ENCODE assay signal across 8 mouse cellular contexts in genomic region chr10:29361464-29362196, GRCm38 (mm10). TPM values are rescaled to one million over a fixed set of nuclear protein-coding genes. Genes with fewer than 3 reads are reported as not detected.
DNase-seq lines count a peak whose midpoint lies in the region; ATAC-seq and TF ChIP-seq lines count a peak whose summit lies in the region.

No protein-coding gene starts in this region.

- no peaks in the 10 kb centered on the region for H3K27me3 ChIP-seq in hindbrain, embryonic 11.5 days (ENCODE audit: control insufficient read depth, insufficient read depth, low read length)
- no peaks in the 10 kb centered on the region for H3K27me3 ChIP-seq in lung, postnatal 0 days (replicated peaks; ENCODE audit: insufficient read depth, low read length)

- peak; percentile 97 for ATAC-seq in hindbrain, embryonic 11.5 days (ENCODE audit: low FRiP score)
- ATAC-seq in lung, postnatal 0 days = peak; percentile 98

- 1% methylated on average over 48 of the region's 100 CpGs for WGBS in hindbrain, embryonic 11.5 days
- under 1% methylated on average over 27 of the region's 100 CpGs for WGBS in lung, postnatal 0 days

- peak overlapping the region; percentile 52 for H3K4me2 ChIP-seq in hindbrain, embryonic 11.5 days (replicated peaks; ENCODE audit: low read depth, low read length)
- peak overlapping the region; percentile 75 for H3K4me2 ChIP-seq in lung, postnatal 0 days (replicated peaks; ENCODE audit: low read depth, low read length)

- TF ChIP-seq EP300 in lung, postnatal 0 days (IDR thresholded peaks at IDR 0.05) = no peak

- peak overlapping the region; percentile 98 for H3K27ac ChIP-seq in hindbrain, embryonic 11.5 days (ENCODE audit: low read depth, low read length)
- peak overlapping the region; percentile 99 for H3K27ac ChIP-seq in lung, postnatal 0 days (ENCODE audit: low read length)

- DNase-seq in NIH3T3 (ENCODE audit: low read depth) = peak; percentile 93
- peak; percentile 92 for DNase-seq in cerebellum, adult 9-11 months
- peak; percentile 48 to 87 for DNase-seq in frontal cortex, adult 2 months (ENCODE audit: extremely low spot score in 1 of 2, low spot score in 1 of 2)
- DNase-seq in hindbrain, embryonic 11.5 days (ENCODE audit: low spot score) = peak; percentile 95
- peak; percentile 85 to 93 for DNase-seq in layer of hippocampus, postnatal 10 days (ENCODE audit: low spot score in 2 of 2)
- peak; percentile 91 for DNase-seq in lung, postnatal 0 days (ENCODE audit: low spot score)
- DNase-seq in ovary, postnatal 10 days (ENCODE audit: low spot score) = peak; percentile 87
- DNase-seq in thymus, postnatal 0 days (ENCODE audit: low spot score) = peak; percentile 88

- no peak for TF ChIP-seq CTCF in lung, postnatal 0 days (IDR thresholded peaks at IDR 0.05)

- peak overlapping the region; percentile 92 for H3K4me3 ChIP-seq in hindbrain, embryonic 11.5 days (ENCODE audit: low read depth, low read length)
- peak overlapping the region; percentile 96 for H3K4me3 ChIP-seq in lung, postnatal 0 days (ENCODE audit: low read depth, low read length)

- no peaks in the 10 kb centered on the region for H3K9me3 ChIP-seq in hindbrain, embryonic 11.5 days (ENCODE audit: control insufficient read depth, low read length)
- H3K9me3 ChIP-seq in lung, postnatal 0 days (ENCODE audit: low read length) = no peaks in the 10 kb centered on the region

- no peaks in the 10 kb centered on the region for H3K36me3 ChIP-seq in hindbrain, embryonic 11.5 days (ENCODE audit: control insufficient read depth, insufficient read depth, low read length)
- no peaks in the 10 kb centered on the region for H3K36me3 ChIP-seq in lung, postnatal 0 days (ENCODE audit: insufficient read depth, low read length)

- no peaks in the 10 kb centered on the region; the same call in 1 of the 2 replicates for H3K4me1 ChIP-seq in hindbrain, embryonic 11.5 days (replicated peaks; ENCODE audit: control insufficient read depth, insufficient read depth, low read length)
- H3K4me1 ChIP-seq in lung, postnatal 0 days (ENCODE audit: insufficient read depth, low read depth, low read length) = peaks cover 14% of the 10 kb centered on the region; the same call in 1 of the 2 replicates

- peak overlapping the region; percentile 98 for H3K9ac ChIP-seq in hindbrain, embryonic 11.5 days (ENCODE audit: low read depth, low read length)
- H3K9ac ChIP-seq in lung, postnatal 0 days (replicated peaks; ENCODE audit: low read depth) = peak overlapping the region; percentile 96

RNA-seq across cellular contexts. Expression of gene Rnf146, which starts 0.6 kb away (rescaled TPM):
- 85.7 and 89.7 TPM in 2 replicates for polyA plus RNA-seq in frontal cortex, adult 2 months (2012; rRNA removed)
- 57.8 and 66.3 TPM in 2 replicates for polyA plus RNA-seq in hindbrain, embryonic 11.5 days (2014; fragmentation: Nextera tagmentation; extraction: Ambion mirVana)
- 10 to 100 TPM; 96.7 to 99.8 TPM for total RNA-seq in layer of hippocampus, postnatal 10 days (2021)
- polyA plus RNA-seq in lung, postnatal 0 days (2015; fragmentation: Nextera tagmentation; extraction: Ambion mirVana) = 43.0 and 44.8 TPM in 2 replicates
- 44.2 and 49.1 TPM in 2 replicates for polyA plus RNA-seq in thymus, postnatal 0 days (2015; fragmentation: Nextera tagmentation; extraction: Ambion mirVana)

RNA-seq across cellular contexts. Expression of gene Echdc1, which starts 48.7 kb away (rescaled TPM):
- polyA plus RNA-seq in frontal cortex, adult 2 months (2012; rRNA removed) = 25.7 and 27.7 TPM in 2 replicates
- polyA plus RNA-seq in hindbrain, embryonic 11.5 days (2014; fragmentation: Nextera tagmentation; extraction: Ambion mirVana) = 27.2 and 28.2 TPM in 2 replicates
- 10 to 100 TPM; 31.2 to 32.6 TPM for total RNA-seq in layer of hippocampus, postnatal 10 days (2021)
- polyA plus RNA-seq in lung, postnatal 0 days (2015; fragmentation: Nextera tagmentation; extraction: Ambion mirVana) = 14.7 and 15.1 TPM in 2 replicates
- polyA plus RNA-seq in thymus, postnatal 0 days (2015; fragmentation: Nextera tagmentation; extraction: Ambion mirVana) = 29.2 and 34.1 TPM in 2 replicates

Comparison
In these comparisons a context has a peak if more than half of its experiments do, and no peak if none do; other contexts are left out.
1. Peak in every context shown above with its lines: DNase-seq, ATAC-seq, H3K4me3 ChIP-seq and H3K27ac ChIP-seq.